Mouse (Mus musculus) liver, embryonic 14.5 days (tissue): Measurements from ENCODE around the gene Vac14. TPM values are rescaled to one million over a fixed set of nuclear protein-coding genes. Genes with fewer than 3 reads are reported as not detected.

Experiments used
- ATAC-seq: fragments of 200-750 bp; cut with Nextera tagmentation; 2 replicates; pipeline ENCODE4 v1.8.0; 2017; ENCODE audit warnings: moderate number of reproducible peaks, mild to moderate bottlenecking, moderate library complexity; ENCODE audit not compliant: insufficient read depth
- DNase-seq, 3 experiments: peaks; one replicate each; pipeline ENCODE4 v3.0.0-alpha.2; 2012 to 2013; ENCODE audit warnings: low read depth in 3 of 3, low spot score in 3 of 3
- H3K27ac ChIP-seq: fragments of 300-500 bp; sonication (generic); 2 replicates; pipeline ENCODE4 v1.5.1; 2014; ENCODE audit warnings: moderate library complexity, mild to moderate bottlenecking, control low read depth, inconsistent platforms
- H3K27me3 ChIP-seq: fragments of 300-500 bp; sonication (generic); 2 replicates; pipeline ENCODE4 v1.6.1; 2014; ENCODE audit warnings: mild to moderate bottlenecking, low read length, moderate library complexity; ENCODE audit not compliant: control insufficient read depth, insufficient read depth
- H3K36me3 ChIP-seq: fragments of 300-500 bp; sonication (generic); replicated peaks from 2 replicates; pipeline ENCODE4 v1.6.1; 2014; ENCODE audit warnings: low read depth; ENCODE audit not compliant: control insufficient read depth, insufficient read depth
- H3K4me1 ChIP-seq, 2 experiments: fragments of 200-500 bp in 1 of 2; fragments of 300-500 bp in 1 of 2; sonication (generic) in 1 of 2; replicated peaks; 2 replicates each; pipeline ENCODE4 v1.6.1; 2012 to 2014; ENCODE audit warnings: antibody characterized with exemption in 1 of 2, inconsistent platforms in 1 of 2, low read length in 1 of 2; ENCODE audit not compliant: control insufficient read depth in 2 of 2, insufficient read depth in 2 of 2
- H3K4me2 ChIP-seq: fragments of 300-500 bp; sonication (generic); 2 replicates; pipeline ENCODE4 v1.6.1; 2014; ENCODE audit warnings: low read depth, mild to moderate bottlenecking, control low read depth, moderate library complexity
- H3K4me3 ChIP-seq, 2 experiments: fragments of 200-500 bp in 1 of 2; fragments of 300-500 bp in 1 of 2; sonication (generic) in 1 of 2; 2 replicates each; pipeline ENCODE4 v1.5.1; 2012 to 2014; ENCODE audit warnings: low read depth in 2 of 2, low read length in 2 of 2, mild to moderate bottlenecking in 2 of 2, control low read depth in 1 of 2, inconsistent platforms in 1 of 2, moderate library complexity in 1 of 2; ENCODE audit not compliant: insufficient read depth in 1 of 2
- H3K9ac ChIP-seq: fragments of 300-500 bp; sonication (generic); replicated peaks from 2 replicates; pipeline ENCODE4 v1.6.1; 2014; ENCODE audit warnings: mild to moderate bottlenecking, control low read depth, moderate library complexity
- H3K9me3 ChIP-seq: fragments of 300-500 bp; sonication (generic); 2 replicates; pipeline ENCODE4 v1.6.1; 2016; ENCODE audit warnings: low read length, mixed read lengths; ENCODE audit not compliant: control insufficient read depth
- CTCF ChIP-seq: IDR thresholded peaks from 2 replicates; pipeline ENCODE4 v1.5.1; 2016; ENCODE audit warnings: antibody characterized with exemption, low read depth, control low read depth
- EP300 ChIP-seq: IDR thresholded peaks from 2 replicates; pipeline ENCODE4 v1.6.1; 2016; ENCODE audit warnings: antibody characterized with exemption, low read depth
- WGBS: fragments of 180-500 bp; shearing (Covaris S2); extraction: QIAGEN DNeasy Blood & Tissue Kit; methylation state at CpG from one replicate; pipeline ENCODE4 v1.1.7; 2014; ENCODE audit not compliant: insufficient replicate concordance; 5-methylcytosine and 5-hydroxymethylcytosine counted together
- polyA plus RNA-seq, 2 experiments: library from polyadenylated mRNA; depleted of rRNA in 1 of 2; stranded (reverse) in 1 of 2; unstranded in 1 of 2; fragments of >200 nt; fragmentation: Nextera tagmentation in 1 of 2; extraction: Ambion mirVana in 1 of 2; gene quantifications; 2 replicates each; pipeline versions ENCODE4 v1.2.1 to v1.2.3; 2012 to 2014

Gene Vac14
- polyA plus RNA-seq, 2 experiments: 11.2 to 14.8 TPM

- WGBS: 72% methylated on average over 7 of the region's 7 CpGs
- ATAC-seq: no peak
- H3K36me3 ChIP-seq: 0 out of 2 replicates have a peak, but pooled peaks cover 3% of the 10 kb centered on the region
- no peak overlapping the region for H3K4me3 ChIP-seq
- H3K4me2 ChIP-seq: no peak overlapping the region
- DNase-seq: no peak
- no peak for TF ChIP-seq CTCF
- TF ChIP-seq EP300: no peak
- H3K9me3 ChIP-seq: no peaks in the 10 kb centered on the region
- no peak overlapping the region for H3K27ac ChIP-seq
- no peaks in the 10 kb centered on the region for H3K27me3 ChIP-seq
- no peaks in the 10 kb centered on the region for H3K4me1 ChIP-seq
- H3K9ac ChIP-seq: no peak overlapping the region
Measured at GRCm38 (mm10) chr8:110713073-110713472, 94.7 kb downstream of the Vac14 start.

DNA sequence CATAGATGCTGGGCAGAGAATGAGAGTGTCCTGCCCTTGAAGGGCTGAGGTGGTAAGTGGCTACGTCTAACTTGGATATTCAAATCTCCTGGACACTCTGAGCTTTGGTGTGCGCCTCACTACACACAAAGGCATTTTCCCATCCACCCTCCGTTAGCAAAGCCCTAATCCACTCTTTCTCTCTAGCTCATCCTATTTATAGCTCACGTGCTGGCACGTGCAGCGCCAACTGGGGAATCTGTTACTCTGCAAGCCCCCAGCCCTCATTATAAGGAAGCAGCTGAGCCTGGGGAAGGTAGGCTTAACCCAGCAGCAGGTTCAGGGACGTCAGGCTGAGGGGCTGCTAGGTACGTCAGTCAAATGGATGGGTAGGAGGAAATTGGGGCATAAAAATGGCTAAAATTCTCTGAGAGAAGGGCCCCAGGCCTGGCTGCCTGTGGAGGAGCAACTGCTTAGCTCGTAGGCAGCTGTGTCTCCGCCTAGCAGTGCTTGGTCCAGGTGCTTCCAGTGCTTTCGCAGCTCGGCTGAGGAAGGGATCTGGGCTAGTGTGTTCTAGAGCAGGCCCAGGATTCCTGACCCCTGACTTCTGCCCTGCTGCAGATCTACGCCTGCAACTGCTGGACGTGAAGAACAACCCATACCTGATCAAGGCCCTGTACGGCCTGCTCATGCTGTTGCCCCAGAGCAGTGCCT lies 96.6 kb downstream of the Vac14 start:
- Histone ChIP-seq H3K9me3 (no peaks in the 10 kb centered on the region), H3K4me1 (peaks cover 0 to 4% of the 10 kb centered on the region in 2 experiments; a peak in 1 of 4 replicates), H3K36me3 (0 out of 2 replicates have a peak, but pooled peaks cover 3% of the 10 kb centered on the region), H3K27ac (no peak overlapping the region), H3K9ac (no peak overlapping the region), H3K4me3 (no peak overlapping the region), H3K4me2 (no peak overlapping the region), H3K27me3 (peaks cover 1% of the 10 kb centered on the region)
- TF ChIP-seq EP300: no peak
- no peak for TF ChIP-seq CTCF
- WGBS: 77% methylated on average over 15 of the region's 15 CpGs
- DNase-seq (no peak), ATAC-seq (no peak)

- DNase-seq: no peak
- H3K27me3 ChIP-seq: peaks cover 10% of the 10 kb centered on the region
- H3K4me3 ChIP-seq: no peak overlapping the region
- ATAC-seq: no peak
- WGBS: 81% methylated on average over 4 of the region's 4 CpGs
- no peak overlapping the region for H3K27ac ChIP-seq
- H3K36me3 ChIP-seq: no peaks in the 10 kb centered on the region
- H3K9me3 ChIP-seq: no peaks in the 10 kb centered on the region
- H3K4me1 ChIP-seq: peaks cover 0 to 6% of the 10 kb centered on the region in 2 experiments; a peak in 2 of 4 replicates
- H3K4me2 ChIP-seq: no peak overlapping the region
- no peak overlapping the region for H3K9ac ChIP-seq
- TF ChIP-seq CTCF (no peak), EP300 (no peak)
Measured at GRCm38 (mm10) chr8:110716075-110716474, 97.7 kb downstream of the Vac14 start.

GRCm38 (mm10) chr8:110717131-110717530 lies 98.7 kb downstream of the Vac14 start:
- TF ChIP-seq EP300 (no peak), CTCF (no peak)
- ATAC-seq: no peak
- Histone ChIP-seq H3K4me3 (no peak overlapping the region), H3K27me3 (peaks cover 20% of the 10 kb centered on the region), H3K4me2 (no peak overlapping the region), H3K27ac (no peak overlapping the region), H3K4me1 (peaks cover 0 to 6% of the 10 kb centered on the region in 2 experiments; a peak in 2 of 4 replicates), H3K36me3 (no peaks in the 10 kb centered on the region), H3K9me3 (no peaks in the 10 kb centered on the region), H3K9ac (no peak overlapping the region)
- 55% methylated on average over 7 of the region's 7 CpGs for WGBS
- DNase-seq: no peak

DNA sequence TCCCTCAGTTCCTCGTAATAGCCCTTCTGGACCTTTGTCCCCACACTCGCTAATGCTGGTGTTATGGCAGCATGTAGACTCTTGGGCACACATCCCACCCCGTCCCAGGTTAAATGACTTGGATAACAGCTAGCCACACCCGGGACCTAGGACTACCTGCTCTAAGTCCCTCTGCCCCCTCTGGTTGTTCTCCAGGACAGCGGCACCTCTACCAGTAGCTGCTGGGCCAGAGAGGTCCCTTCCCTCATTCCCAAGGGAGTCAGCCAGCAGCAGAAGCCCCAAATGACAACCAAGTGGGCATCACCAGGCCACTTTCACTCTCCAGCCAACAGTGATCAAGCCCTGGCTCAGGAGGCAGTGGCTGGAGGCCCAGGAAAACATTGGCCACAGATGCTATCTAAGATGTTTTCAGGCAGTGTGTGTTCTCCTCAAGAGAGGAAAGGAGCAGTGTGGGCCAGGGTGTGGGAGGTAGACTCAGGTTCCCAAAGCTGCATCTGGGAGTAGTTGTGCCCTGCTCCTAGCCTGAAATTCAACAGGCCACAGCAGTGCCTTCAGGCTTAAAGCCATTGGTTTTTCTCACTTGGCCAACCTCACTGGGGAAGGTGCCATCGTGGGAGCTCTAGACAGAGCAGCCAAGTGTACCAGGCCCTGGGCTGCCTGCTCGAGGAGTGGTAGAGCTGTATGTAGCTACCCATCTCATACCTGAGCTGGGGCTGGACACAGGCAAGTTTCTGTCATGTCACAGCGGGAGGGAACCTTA lies 100.0 kb downstream of the Vac14 start:
- ATAC-seq (no peak), DNase-seq (no peak)
- Histone ChIP-seq H3K27me3 (peaks cover 28% of the 10 kb centered on the region), H3K4me3 (no peak overlapping the region), H3K4me1 (peaks cover 0 to 6% of the 10 kb centered on the region in 2 experiments; a peak in 2 of 4 replicates), H3K9ac (no peak overlapping the region), H3K9me3 (no peaks in the 10 kb centered on the region), H3K27ac (no peak overlapping the region), H3K36me3 (no peaks in the 10 kb centered on the region), H3K4me2 (no peak overlapping the region)
- WGBS: 57% methylated on average over 8 of the region's 8 CpGs
- TF ChIP-seq EP300 (no peak), CTCF (no peak)
